Mouse (Mus musculus): Measurements from ENCODE around the gene Cts6. TPM values are rescaled to one million over a fixed set of nuclear protein-coding genes. Genes with fewer than 3 reads are reported as not detected.
A peak's percentile ranks its signal among the peaks of the same experiment; 100 is the strongest.
"Not testable (repeated sequence)": the region's sequence is repeated elsewhere in the genome, so short reads cannot be mapped to it uniquely, and the experiment has no call there.

Cts6 gene
- not detected in 2 replicates for polyA plus RNA-seq (2014; fragmentation: Nextera tagmentation; extraction: Ambion mirVana)

DNA sequence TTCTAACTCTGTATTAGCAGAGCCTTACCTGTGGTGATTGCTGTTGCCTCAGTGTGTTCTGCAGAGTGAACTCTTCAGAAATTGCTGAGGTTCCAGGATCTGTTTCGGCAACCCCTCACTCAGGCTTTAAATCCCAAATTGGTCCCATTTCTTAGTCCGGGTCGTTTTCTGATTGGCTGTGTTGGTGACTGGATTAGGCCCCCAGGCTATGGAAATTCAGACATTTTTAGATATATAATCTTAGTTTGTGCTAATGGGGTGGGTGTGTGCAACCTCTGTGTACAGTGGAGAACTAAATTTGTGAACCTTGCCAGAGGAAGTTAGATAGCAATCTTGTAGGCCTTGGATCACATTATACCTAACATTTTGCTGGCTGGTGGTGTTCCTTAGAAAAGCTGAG lies at the start of gene Cts6:
Cts6 (minus strand) TSS at position 101 of the 400 bp plus-strand sequence.
- Histone ChIP-seq H3K9me3 (ENCODE audit: control insufficient read depth, low read length) (peaks cover 57% of the 10 kb centered on the region), H3K27ac (replicated peaks; ENCODE audit: low read depth, low read length) (no peak within 1 kb of the TSS)
- 90% methylated on average over 3 of the region's 3 CpGs for WGBS

DNA sequence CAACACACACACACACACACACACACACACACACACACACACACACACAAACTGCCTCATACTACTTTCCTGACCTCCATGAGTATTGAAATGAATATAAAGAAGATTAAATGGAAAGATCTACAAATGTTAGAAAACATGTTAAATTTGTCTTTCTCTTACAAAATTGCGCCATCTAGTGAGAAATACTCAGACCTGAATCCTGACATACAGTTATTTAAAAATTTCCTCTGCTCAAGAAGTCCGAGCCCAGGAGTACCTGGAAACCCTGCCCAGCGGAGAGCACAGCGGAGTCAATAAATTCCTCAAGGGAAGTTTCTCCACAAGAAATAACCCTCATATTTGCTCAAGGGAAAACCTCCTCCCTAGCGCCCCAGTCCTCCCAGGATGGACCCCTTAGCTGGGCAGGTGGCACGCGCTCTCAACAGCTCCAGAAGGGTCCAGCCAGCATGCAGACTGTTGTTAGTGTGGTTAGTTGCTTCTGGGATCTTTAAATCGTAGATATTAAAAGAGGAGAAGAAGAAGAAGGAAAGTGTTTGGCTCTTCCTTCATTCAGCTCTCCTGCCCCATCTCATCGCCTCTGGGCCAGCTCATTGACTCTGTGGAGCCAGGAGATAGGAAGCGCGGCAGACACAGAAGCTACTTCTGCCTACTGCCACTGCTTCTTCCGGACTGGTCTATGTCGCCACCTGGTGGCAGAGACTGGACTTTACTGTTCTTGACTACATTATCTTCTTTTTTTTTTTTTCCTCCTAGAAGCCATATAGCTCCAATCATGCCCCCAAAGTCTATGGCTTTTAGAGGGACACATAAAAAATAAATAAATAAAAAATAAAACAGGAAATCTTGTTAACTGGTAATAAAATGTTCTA lies 38.1 kb upstream of the Cts6 start:
- H3K4me2 ChIP-seq (ENCODE audit: low read length) = no peak overlapping the region
- ATAC-seq (ENCODE audit: low FRiP score, low TSS enrichment) (no peak), DNase-seq (peak; percentile 17)
- no peak overlapping the region for H3K4me3 ChIP-seq (replicated peaks; ENCODE audit: low read depth, low read length)
- 64% methylated on average over 13 of the region's 13 CpGs for WGBS
- peaks cover 35% of the 10 kb centered on the region for H3K9me3 ChIP-seq (ENCODE audit: control insufficient read depth, low read length)
- H3K36me3 ChIP-seq (ENCODE audit: control insufficient read depth, insufficient read depth, low read length) = no peaks in the 10 kb centered on the region
- no peaks in the 10 kb centered on the region for H3K27me3 ChIP-seq (ENCODE audit: control insufficient read depth, insufficient read depth, low read length)
- no peaks in the 10 kb centered on the region for H3K4me1 ChIP-seq (ENCODE audit: control insufficient read depth, insufficient read depth, low read length)
- no peak overlapping the region for H3K9ac ChIP-seq (replicated peaks; ENCODE audit: low read length)
- no peak overlapping the region for H3K27ac ChIP-seq (replicated peaks; ENCODE audit: low read depth, low read length)

More for the DNA sequence above, at the start of gene Cts6:
- Histone ChIP-seq H3K4me2 (ENCODE audit: low read length) (no peak within 1 kb of the TSS), H3K27me3 (ENCODE audit: control insufficient read depth, insufficient read depth, low read length) (no peaks in the 10 kb centered on the region), H3K36me3 (ENCODE audit: control insufficient read depth, insufficient read depth, low read length) (no peaks in the 10 kb centered on the region), H3K9ac (replicated peaks; ENCODE audit: low read length) (no peak within 1 kb of the TSS), H3K4me3 (replicated peaks; ENCODE audit: low read depth, low read length) (no peak within 1 kb of the TSS), H3K4me1 (ENCODE audit: control insufficient read depth, insufficient read depth, low read length) (no peaks in the 10 kb centered on the region)
- no peak for ATAC-seq (ENCODE audit: low FRiP score, low TSS enrichment)
- no peak for DNase-seq

DNA sequence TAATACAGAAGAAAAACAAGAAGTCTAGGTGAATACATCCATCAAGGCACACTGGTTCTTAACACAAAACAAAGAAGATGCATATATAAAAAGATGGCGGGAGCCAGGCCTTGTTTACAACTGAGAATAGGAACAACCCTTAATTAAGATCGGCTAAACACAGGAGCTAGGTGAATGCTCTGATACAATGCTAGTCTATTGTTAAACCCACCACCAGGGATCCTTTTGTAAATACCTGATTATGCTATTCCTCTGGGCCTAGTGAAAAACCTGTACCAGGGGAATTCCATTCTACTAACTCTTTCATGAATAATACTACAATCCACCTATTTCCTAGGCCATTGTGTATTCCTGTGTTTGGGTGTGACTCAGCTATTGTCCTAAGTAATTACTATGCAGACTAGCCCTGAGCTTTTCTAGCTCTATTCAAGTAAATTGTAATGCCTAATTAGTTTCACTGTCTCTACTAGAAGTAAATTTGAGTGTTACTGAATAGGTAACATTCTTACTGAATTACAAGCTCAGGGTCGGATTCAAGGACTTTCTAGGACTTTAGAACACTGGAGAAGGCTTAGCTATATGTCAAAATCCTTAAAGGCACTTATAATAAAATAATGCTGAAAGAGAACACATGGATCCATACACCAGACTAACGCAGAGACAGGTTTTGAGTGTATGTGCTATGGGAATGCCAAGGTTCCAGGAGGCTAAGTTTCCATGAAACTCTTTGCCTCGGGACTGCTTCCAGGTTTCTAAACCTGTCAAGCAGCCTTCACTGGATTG lies 17.9 kb downstream of the Cts6 start:
- 77% methylated on average over 5 of the region's 5 CpGs for WGBS
- H3K27me3 ChIP-seq (ENCODE audit: control insufficient read depth, insufficient read depth, low read length); H3K27ac ChIP-seq (replicated peaks; ENCODE audit: low read depth, low read length); DNase-seq; H3K4me1 ChIP-seq (ENCODE audit: control insufficient read depth, insufficient read depth, low read length); ATAC-seq (ENCODE audit: low FRiP score, low TSS enrichment); H3K9ac ChIP-seq (replicated peaks; ENCODE audit: low read length); H3K4me2 ChIP-seq (ENCODE audit: low read length); H3K36me3 ChIP-seq (ENCODE audit: control insufficient read depth, insufficient read depth, low read length); H3K4me3 ChIP-seq (replicated peaks; ENCODE audit: low read depth, low read length); H3K9me3 ChIP-seq (ENCODE audit: control insufficient read depth, low read length): not testable (repeated sequence)

DNA sequence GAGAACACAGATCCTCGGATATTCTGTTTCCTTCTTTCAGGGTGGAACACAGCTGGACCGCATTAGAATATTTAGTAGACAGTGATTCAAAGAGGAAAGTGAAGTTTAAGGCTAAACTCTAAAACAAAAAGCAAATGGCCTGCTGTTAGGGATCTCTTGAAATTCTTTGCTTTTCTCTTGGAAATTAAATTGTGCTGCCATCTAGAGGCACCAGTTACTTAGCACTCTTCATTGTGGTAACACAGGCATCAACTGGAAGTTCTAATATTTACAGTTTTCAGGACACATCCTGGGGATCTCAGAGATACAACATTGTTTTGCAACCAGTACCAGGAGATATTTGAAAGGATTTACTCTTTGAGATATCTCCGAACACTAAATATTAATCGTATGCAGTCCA lies 38.6 kb downstream of the Cts6 start:
- WGBS = 83% methylated on average over 4 of the region's 4 CpGs
- Histone ChIP-seq H3K4me2 (ENCODE audit: low read length) (no peak overlapping the region), H3K4me3 (replicated peaks; ENCODE audit: low read depth, low read length) (no peak overlapping the region), H3K9ac (replicated peaks; ENCODE audit: low read length) (no peak overlapping the region), H3K27me3 (ENCODE audit: control insufficient read depth, insufficient read depth, low read length) (no peaks in the 10 kb centered on the region), H3K4me1 (ENCODE audit: control insufficient read depth, insufficient read depth, low read length) (no peaks in the 10 kb centered on the region), H3K9me3 (ENCODE audit: control insufficient read depth, low read length) (peaks cover 41% of the 10 kb centered on the region), H3K36me3 (ENCODE audit: control insufficient read depth, insufficient read depth, low read length) (no peaks in the 10 kb centered on the region), H3K27ac (replicated peaks; ENCODE audit: low read depth, low read length) (no peak overlapping the region)
- no peak for DNase-seq
- no peak for ATAC-seq (ENCODE audit: low FRiP score, low TSS enrichment)

DNA sequence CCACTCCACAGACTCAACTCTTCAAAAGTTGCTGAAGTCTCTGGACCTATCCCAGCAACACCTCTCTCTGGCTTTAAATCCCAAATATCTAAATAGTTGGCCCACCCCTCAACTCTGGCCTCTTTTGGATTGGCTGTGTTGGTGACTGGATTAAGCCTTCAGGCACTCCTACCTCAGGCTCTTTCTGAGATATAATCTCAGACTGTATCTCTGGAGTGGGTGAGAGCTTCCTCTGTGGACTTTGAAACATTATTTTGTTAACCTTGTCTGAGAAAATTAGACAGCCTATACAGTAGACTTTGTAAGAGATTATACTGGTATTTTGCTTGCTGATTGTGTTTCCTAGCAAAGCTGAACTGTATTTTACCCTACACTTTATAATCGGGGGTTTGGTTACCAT lies 39.1 kb downstream of the Cts6 start, which contains the start of gene Ctsr:
Ctsr (minus strand) TSS at position 101 of the 400 bp plus-strand sequence.
- WGBS = 84% methylated on average over 1 of the region's 1 CpGs
- Histone ChIP-seq H3K27ac (replicated peaks; ENCODE audit: low read depth, low read length) (no peak within 1 kb of the TSS), H3K4me1 (ENCODE audit: control insufficient read depth, insufficient read depth, low read length) (no peaks in the 10 kb centered on the region), H3K36me3 (ENCODE audit: control insufficient read depth, insufficient read depth, low read length) (no peaks in the 10 kb centered on the region), H3K4me2 (ENCODE audit: low read length) (no peak within 1 kb of the TSS), H3K9me3 (ENCODE audit: control insufficient read depth, low read length) (peaks cover 41% of the 10 kb centered on the region), H3K4me3 (replicated peaks; ENCODE audit: low read depth, low read length) (no peak within 1 kb of the TSS), H3K9ac (replicated peaks; ENCODE audit: low read length) (no peak within 1 kb of the TSS), H3K27me3 (ENCODE audit: control insufficient read depth, insufficient read depth, low read length) (no peaks in the 10 kb centered on the region)
- no peak for DNase-seq
- ATAC-seq (ENCODE audit: low FRiP score, low TSS enrichment) = no peak

Other genes with a start within 250 kb of the Cts6 start
- not detected in 2 replicates for gene Ctsj, start 197.5 kb downstream of the Cts6 start, polyA plus RNA-seq (2014; fragmentation: Nextera tagmentation; extraction: Ambion mirVana)
- not detected in 2 replicates for gene Ctsq, start 162.8 kb downstream of the Cts6 start, polyA plus RNA-seq (2014; fragmentation: Nextera tagmentation; extraction: Ambion mirVana)
- not detected in 2 replicates for gene Ctsr, start 39.2 kb downstream of the Cts6 start, polyA plus RNA-seq (2014; fragmentation: Nextera tagmentation; extraction: Ambion mirVana)
- gene Cts8, start 51.9 kb upstream of the Cts6 start, polyA plus RNA-seq (2014; fragmentation: Nextera tagmentation; extraction: Ambion mirVana) = not detected in 2 replicates
- gene Gm49398, start 85.4 kb upstream of the Cts6 start, polyA plus RNA-seq (2014; fragmentation: Nextera tagmentation; extraction: Ambion mirVana) = not detected in 2 replicates
- gene Cts7, start 154.8 kb upstream of the Cts6 start, polyA plus RNA-seq (2014; fragmentation: Nextera tagmentation; extraction: Ambion mirVana) = not detected in 2 replicates